Mouse (Mus musculus) lung, adult 2 months (tissue): ENCODE data around the gene Gm2004.
"Not testable (repeated sequence)": the region's sequence is repeated elsewhere in the genome, so short reads cannot be mapped to it uniquely, and the experiment has no call there.

Source experiments
- CTCF ChIP-seq: fragments of 200-500 bp; IDR thresholded peaks from 2 replicates; pipeline ENCODE4 v1.5.1; 2011; ENCODE audit warnings: mild to moderate bottlenecking, low read length, control low read depth; ENCODE audit not compliant: insufficient read depth
- POLR2A ChIP-seq: fragments of 200-500 bp; IDR thresholded peaks from 2 replicates; pipeline ENCODE4 v1.6.1; 2011; ENCODE audit warnings: low read depth, mild to moderate bottlenecking, control low read depth, low read length, borderline replicate concordance; ENCODE audit errors: extremely low read depth

- not testable (repeated sequence) for TF ChIP-seq POLR2A, CTCF
These were observed at the start of gene Gm2004 for GRCm38 (mm10) chr2:176149725-176150124.
